Mouse (Mus musculus) heart, postnatal 0 days (tissue): ENCODE measurements at regions not wholly inside any gene's neighbourhood (a gene's known extent, or its start where the extent isn't known, plus 50 kb on each side); places are given as distances from the start of the nearest gene placed in this dataset.

ENCODE experiments used
- CTCF ChIP-seq: IDR thresholded peaks from 2 replicates; pipeline ENCODE4 v1.5.1; 2016; ENCODE audit warnings: antibody characterized with exemption, control low read depth, low read depth
- EP300 ChIP-seq: IDR thresholded peaks from 2 replicates; pipeline ENCODE4 v1.6.1; 2016; ENCODE audit warnings: antibody characterized with exemption, low read depth

DNA sequence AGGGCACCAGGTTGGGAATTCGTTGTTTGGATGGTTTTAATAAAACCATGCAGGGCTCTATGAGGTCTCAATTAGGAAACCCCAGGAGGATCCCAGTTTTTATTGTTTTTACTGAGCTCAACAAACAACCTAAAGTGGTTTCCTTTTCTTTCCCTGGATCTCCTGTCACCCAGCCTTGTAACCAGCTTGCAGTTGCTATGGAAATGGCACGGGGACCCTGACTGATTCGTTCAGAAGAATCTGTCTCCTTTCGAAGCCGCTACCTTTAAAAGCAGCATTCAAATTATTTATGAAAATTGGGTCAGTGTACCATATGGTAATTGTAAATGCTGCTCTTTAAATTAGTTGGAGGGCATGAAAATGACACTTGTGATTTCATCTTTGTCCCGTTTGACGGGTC lies 176.5 kb upstream of the Rhobtb1 start:
- TF ChIP-seq CTCF (no peak), EP300 (no peak)
